Mouse (Mus musculus): ENCODE measurements around the gene Tex44.

The Tex44 gene

GRCm38 (mm10) chr1:86426128-86426527 lies at the start of gene Tex44, which contains the start of gene Nmur1:
Tex44 (plus strand) TSS chr1:86426329.
Nmur1 (minus strand) TSS chr1:86426228.
- no peaks in the 10 kb centered on the region for H3K36me3 ChIP-seq (ENCODE audit: control insufficient read depth, insufficient read depth, low read length, poor library complexity, severe bottlenecking)
- no peak for DNase-seq (ENCODE audit: low read depth, low spot score)

GRCm38 (mm10) chr1:86376354-86376753 lies 49.8 kb upstream of the Tex44 start:
- H3K27me3 ChIP-seq (ENCODE audit: control insufficient read depth, insufficient read depth, low read length, poor library complexity, severe bottlenecking), result no peaks in the 10 kb centered on the region
- no peaks in the 10 kb centered on the region for H3K36me3 ChIP-seq (ENCODE audit: control insufficient read depth, insufficient read depth, low read length, poor library complexity, severe bottlenecking)
- no peak for DNase-seq (ENCODE audit: low read depth, low spot score)

More at GRCm38 (mm10) chr1:86426128-86426527, at the start of gene Tex44, which contains the start of gene Nmur1:
- no peaks in the 10 kb centered on the region for H3K27me3 ChIP-seq (ENCODE audit: control insufficient read depth, insufficient read depth, low read length, poor library complexity, severe bottlenecking)

DNA sequence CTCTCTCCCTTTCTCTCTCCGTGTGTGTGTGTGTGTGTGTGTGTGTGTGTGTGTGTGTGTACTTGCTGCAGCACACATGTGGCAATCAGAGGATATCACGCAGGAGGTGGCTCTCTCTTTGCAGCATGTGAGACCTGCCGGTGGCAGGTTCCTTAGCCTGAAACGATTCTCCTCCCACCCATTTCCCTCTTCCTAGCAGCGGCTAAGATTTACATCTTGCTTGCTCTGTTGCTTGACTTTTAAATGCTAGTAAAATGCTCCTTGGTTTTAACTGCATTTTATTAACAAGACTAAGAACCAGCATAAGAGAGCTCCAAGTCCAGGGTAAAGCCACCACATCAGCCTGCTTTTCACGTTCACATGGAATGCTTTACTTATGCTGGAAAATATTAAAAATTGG lies 47.5 kb upstream of the Tex44 start:
- Histone ChIP-seq H3K36me3 (ENCODE audit: control insufficient read depth, insufficient read depth, low read length, poor library complexity, severe bottlenecking) (no peaks in the 10 kb centered on the region), H3K27me3 (ENCODE audit: control insufficient read depth, insufficient read depth, low read length, poor library complexity, severe bottlenecking) (no peaks in the 10 kb centered on the region)
- DNase-seq (ENCODE audit: low read depth, low spot score), result no peak

- DNase-seq (ENCODE audit: low read depth, low spot score), result no peak
- Histone ChIP-seq H3K27me3 (ENCODE audit: control insufficient read depth, insufficient read depth, low read length, poor library complexity, severe bottlenecking) (no peaks in the 10 kb centered on the region), H3K36me3 (ENCODE audit: control insufficient read depth, insufficient read depth, low read length, poor library complexity, severe bottlenecking) (no peaks in the 10 kb centered on the region)
These were observed 47.0 kb upstream of the Tex44 start for GRCm38 (mm10) chr1:86379161-86379569.

- peak; percentile 79 for DNase-seq (ENCODE audit: low read depth, low spot score)
- Histone ChIP-seq H3K36me3 (ENCODE audit: control insufficient read depth, insufficient read depth, low read length, poor library complexity, severe bottlenecking) (no peaks in the 10 kb centered on the region), H3K27me3 (ENCODE audit: control insufficient read depth, insufficient read depth, low read length, poor library complexity, severe bottlenecking) (no peaks in the 10 kb centered on the region)
These were observed 45.1 kb upstream of the Tex44 start for GRCm38 (mm10) chr1:86381027-86381426.

- DNase-seq (ENCODE audit: low read depth, low spot score), result peak; percentile 82
- Histone ChIP-seq H3K36me3 (ENCODE audit: control insufficient read depth, insufficient read depth, low read length, poor library complexity, severe bottlenecking) (no peaks in the 10 kb centered on the region), H3K27me3 (ENCODE audit: control insufficient read depth, insufficient read depth, low read length, poor library complexity, severe bottlenecking) (no peaks in the 10 kb centered on the region)
These were observed 36.9 kb upstream of the Tex44 start for GRCm38 (mm10) chr1:86389230-86389629.

- DNase-seq (ENCODE audit: low read depth, low spot score), result peak; percentile 26
- no peaks in the 10 kb centered on the region for H3K27me3 ChIP-seq (ENCODE audit: control insufficient read depth, insufficient read depth, low read length, poor library complexity, severe bottlenecking)
- H3K36me3 ChIP-seq (ENCODE audit: control insufficient read depth, insufficient read depth, low read length, poor library complexity, severe bottlenecking), result no peaks in the 10 kb centered on the region
These were observed 34.7 kb upstream of the Tex44 start for GRCm38 (mm10) chr1:86391425-86391824.

DNA sequence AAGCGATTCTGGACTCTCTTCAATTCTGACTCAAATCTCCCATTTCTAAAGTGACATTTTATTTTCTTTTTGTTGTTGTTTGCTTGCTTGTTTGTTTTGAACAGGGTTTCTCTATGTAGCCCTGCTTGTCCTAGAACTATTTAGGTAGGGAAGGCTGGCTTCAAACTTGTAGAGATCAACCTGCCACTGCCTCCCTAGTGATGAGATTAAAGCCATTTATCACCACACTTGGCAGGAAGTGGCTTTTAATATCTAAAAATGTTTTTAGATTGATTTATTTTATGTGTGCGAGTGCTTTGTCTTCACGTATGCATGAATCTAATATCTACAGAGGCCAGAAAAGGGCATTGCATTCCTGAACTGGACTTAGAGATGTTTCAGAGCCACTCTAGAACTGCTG lies 32.9 kb upstream of the Tex44 start:
- Histone ChIP-seq H3K36me3 (ENCODE audit: control insufficient read depth, insufficient read depth, low read length, poor library complexity, severe bottlenecking) (no peaks in the 10 kb centered on the region), H3K27me3 (ENCODE audit: control insufficient read depth, insufficient read depth, low read length, poor library complexity, severe bottlenecking) (no peaks in the 10 kb centered on the region)
- no peak for DNase-seq (ENCODE audit: low read depth, low spot score)

- Histone ChIP-seq H3K36me3 (ENCODE audit: control insufficient read depth, insufficient read depth, low read length, poor library complexity, severe bottlenecking) (no peaks in the 10 kb centered on the region), H3K27me3 (ENCODE audit: control insufficient read depth, insufficient read depth, low read length, poor library complexity, severe bottlenecking) (no peaks in the 10 kb centered on the region)
- DNase-seq (ENCODE audit: low read depth, low spot score), result no peak
These were observed 31.9 kb upstream of the Tex44 start for GRCm38 (mm10) chr1:86394246-86394645.

DNA sequence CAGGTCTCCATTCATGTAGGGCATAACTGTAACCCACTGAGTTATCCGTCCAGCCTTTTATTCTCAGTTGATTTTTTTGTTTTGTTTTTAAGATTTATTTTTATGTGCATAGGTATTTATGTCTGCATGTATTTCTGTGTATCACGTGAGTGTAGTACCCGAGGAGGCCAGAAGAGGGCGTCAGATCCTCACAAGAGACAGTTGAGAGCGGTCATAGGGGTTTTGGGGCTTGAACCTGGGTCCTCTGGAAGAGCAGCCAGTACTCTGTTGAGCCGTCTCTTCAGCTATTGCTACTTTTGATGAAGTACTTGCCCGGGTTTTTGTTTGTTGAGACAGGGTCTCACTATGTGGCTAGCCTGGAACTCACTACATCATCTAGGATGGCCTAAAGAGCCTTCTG lies 30.2 kb upstream of the Tex44 start:
- H3K27me3 ChIP-seq (ENCODE audit: control insufficient read depth, insufficient read depth, low read length, poor library complexity, severe bottlenecking), result no peaks in the 10 kb centered on the region
- DNase-seq (ENCODE audit: low read depth, low spot score), result no peak
- H3K36me3 ChIP-seq (ENCODE audit: control insufficient read depth, insufficient read depth, low read length, poor library complexity, severe bottlenecking), result no peaks in the 10 kb centered on the region

DNA sequence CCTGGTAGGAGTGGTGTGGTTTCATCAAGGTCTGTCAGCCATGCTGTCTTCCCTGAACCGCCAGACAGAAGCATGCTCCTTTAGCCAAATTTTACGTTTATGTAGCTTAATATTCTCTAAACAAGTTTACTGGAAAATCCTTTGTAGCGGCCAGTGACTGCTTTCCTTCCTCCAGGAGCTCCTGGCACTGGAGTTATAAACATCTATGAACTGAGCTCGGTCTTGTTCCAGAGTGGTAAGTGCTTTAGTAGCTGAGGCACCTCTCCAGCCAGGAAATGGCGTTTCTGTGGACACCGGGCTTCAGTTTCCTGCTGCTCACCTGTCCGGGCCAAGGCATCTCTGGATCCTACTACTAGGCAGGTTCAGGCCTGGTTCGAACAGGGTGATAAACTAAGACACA lies 28.5 kb upstream of the Tex44 start:
- H3K27me3 ChIP-seq (ENCODE audit: control insufficient read depth, insufficient read depth, low read length, poor library complexity, severe bottlenecking), result no peaks in the 10 kb centered on the region
- DNase-seq (ENCODE audit: low read depth, low spot score), result no peak
- H3K36me3 ChIP-seq (ENCODE audit: control insufficient read depth, insufficient read depth, low read length, poor library complexity, severe bottlenecking), result no peaks in the 10 kb centered on the region

DNA sequence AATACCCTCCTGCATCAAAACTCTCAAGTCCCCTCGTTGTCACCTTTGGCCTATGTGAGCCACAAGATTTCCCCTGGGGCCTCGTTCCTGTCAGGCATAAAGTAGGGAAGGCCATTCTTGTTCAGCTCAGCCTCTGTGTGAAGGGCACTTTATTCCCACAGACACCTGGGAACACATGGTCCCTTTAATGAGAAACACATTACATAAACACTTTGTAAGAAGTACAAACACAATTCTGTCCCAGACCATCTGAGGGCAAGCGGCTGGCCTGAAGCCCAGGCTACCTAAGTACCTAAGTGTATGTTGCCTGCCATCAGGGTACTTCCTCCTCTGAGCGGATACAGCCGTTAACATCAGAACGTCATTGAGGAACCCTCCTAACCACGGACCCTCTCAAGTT lies 27.9 kb upstream of the Tex44 start:
- peak; percentile 36 for DNase-seq (ENCODE audit: low read depth, low spot score)
- H3K36me3 ChIP-seq (ENCODE audit: control insufficient read depth, insufficient read depth, low read length, poor library complexity, severe bottlenecking), result no peaks in the 10 kb centered on the region
- H3K27me3 ChIP-seq (ENCODE audit: control insufficient read depth, insufficient read depth, low read length, poor library complexity, severe bottlenecking), result no peaks in the 10 kb centered on the region

DNA sequence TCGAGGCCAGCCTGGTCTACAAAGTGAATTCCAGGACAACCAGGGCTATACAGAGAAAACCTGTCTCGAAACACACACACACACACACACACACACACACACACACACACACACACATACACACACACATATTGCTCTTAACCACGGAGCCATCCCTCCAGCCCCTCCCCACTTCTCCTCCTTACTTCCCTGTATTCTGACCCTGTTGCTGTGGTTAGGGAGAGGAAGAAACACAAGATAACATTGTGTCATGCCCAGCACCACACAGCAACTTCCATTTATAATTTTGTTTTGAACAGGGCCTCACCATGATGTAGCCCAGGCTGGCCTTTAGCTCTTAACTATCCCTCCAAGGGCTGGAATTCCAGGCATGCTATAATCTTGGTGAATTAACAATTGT lies 26.8 kb upstream of the Tex44 start:
- no peaks in the 10 kb centered on the region for H3K27me3 ChIP-seq (ENCODE audit: control insufficient read depth, insufficient read depth, low read length, poor library complexity, severe bottlenecking)
- DNase-seq (ENCODE audit: low read depth, low spot score), result no peak

GRCm38 (mm10) chr1:86400096-86400754 lies 25.9 kb upstream of the Tex44 start:
- H3K36me3 ChIP-seq (ENCODE audit: control insufficient read depth, insufficient read depth, low read length, poor library complexity, severe bottlenecking), result no peaks in the 10 kb centered on the region
- DNase-seq (ENCODE audit: low read depth, low spot score), result no peak
- H3K27me3 ChIP-seq (ENCODE audit: control insufficient read depth, insufficient read depth, low read length, poor library complexity, severe bottlenecking), result no peaks in the 10 kb centered on the region

More for the DNA sequence above, 26.8 kb upstream of the Tex44 start:
- H3K36me3 ChIP-seq (ENCODE audit: control insufficient read depth, insufficient read depth, low read length, poor library complexity, severe bottlenecking), result no peaks in the 10 kb centered on the region

DNA sequence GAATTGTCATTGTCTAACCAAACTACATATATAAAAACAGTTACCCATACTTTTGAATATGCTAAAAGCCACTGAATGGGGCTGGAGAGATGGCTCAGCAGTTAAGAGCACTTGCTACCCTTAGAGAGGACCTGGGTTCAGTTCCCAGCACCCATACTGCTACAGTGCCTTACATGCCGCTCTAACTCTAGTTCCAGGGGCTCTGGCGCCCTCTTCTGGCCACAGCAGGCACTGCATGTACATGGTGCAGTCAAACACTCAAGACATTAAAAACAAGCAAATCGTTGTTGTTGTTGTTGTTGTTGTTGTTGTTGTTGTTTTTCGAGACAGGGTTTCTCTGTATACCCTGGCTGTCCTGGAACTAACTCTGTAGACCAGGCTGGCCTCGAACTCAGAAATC lies 21.3 kb upstream of the Tex44 start:
- DNase-seq (ENCODE audit: low read depth, low spot score), result peak; percentile 58
- Histone ChIP-seq H3K27me3 (ENCODE audit: control insufficient read depth, insufficient read depth, low read length, poor library complexity, severe bottlenecking) (no peaks in the 10 kb centered on the region), H3K36me3 (ENCODE audit: control insufficient read depth, insufficient read depth, low read length, poor library complexity, severe bottlenecking) (no peaks in the 10 kb centered on the region)

GRCm38 (mm10) chr1:86406313-86406712 lies 19.8 kb upstream of the Tex44 start:
- no peak for DNase-seq (ENCODE audit: low read depth, low spot score)
- no peaks in the 10 kb centered on the region for H3K27me3 ChIP-seq (ENCODE audit: control insufficient read depth, insufficient read depth, low read length, poor library complexity, severe bottlenecking)

More at GRCm38 (mm10) chr1:86406313-86406712, 19.8 kb upstream of the Tex44 start:
- H3K36me3 ChIP-seq (ENCODE audit: control insufficient read depth, insufficient read depth, low read length, poor library complexity, severe bottlenecking), result no peaks in the 10 kb centered on the region

All from splenic B cell, adult 2 months (primary cell).